Mouse (Mus musculus) heart, postnatal 0 days (tissue): ENCODE results near the gene Myo5c. TPM values are rescaled to one million over a fixed set of nuclear protein-coding genes. Genes with fewer than 3 reads are reported as not detected.

Experiments used
- ATAC-seq: fragments of 200-750 bp; cut with Nextera tagmentation; 2 replicates; pipeline ENCODE4 v1.8.0; 2017; ENCODE audit warnings: low read depth, moderate number of reproducible peaks, moderate library complexity; ENCODE audit not compliant: insufficient read depth
- DNase-seq: peaks from one replicate; pipeline ENCODE4 v3.0.0-alpha.2; 2016; ENCODE audit warnings: low spot score
- H3K27ac ChIP-seq: fragments of 300-500 bp; sonication (generic); 2 replicates; pipeline ENCODE4 v1.5.1; 2014; ENCODE audit warnings: low read depth, mild to moderate bottlenecking
- H3K27me3 ChIP-seq: fragments of 300-500 bp; sonication (generic); 2 replicates; pipeline ENCODE4 v1.6.1; 2014; ENCODE audit warnings: low read length, mixed read lengths; ENCODE audit not compliant: control insufficient read depth, insufficient read depth
- H3K36me3 ChIP-seq: fragments of 300-500 bp; sonication (generic); replicated peaks from 2 replicates; pipeline ENCODE4 v1.6.1; 2014; ENCODE audit warnings: low read length, mixed read lengths; ENCODE audit not compliant: control insufficient read depth, insufficient read depth
- H3K4me1 ChIP-seq: fragments of 300-500 bp; sonication (generic); 2 replicates; pipeline ENCODE4 v1.6.1; 2014; ENCODE audit warnings: antibody characterized with exemption; ENCODE audit not compliant: control insufficient read depth, insufficient read depth
- H3K4me2 ChIP-seq: fragments of 300-500 bp; sonication (generic); 2 replicates; pipeline ENCODE4 v1.6.1; 2014; ENCODE audit warnings: low read depth, mild to moderate bottlenecking, low read length, moderate library complexity
- H3K4me3 ChIP-seq: fragments of 300-500 bp; sonication (generic); 2 replicates; pipeline ENCODE4 v1.5.1; 2014; ENCODE audit warnings: low read depth, low read length
- H3K9ac ChIP-seq: fragments of 300-500 bp; sonication (generic); replicated peaks from 2 replicates; pipeline ENCODE4 v1.6.1; 2014; ENCODE audit warnings: low read depth, low read length, mixed read lengths
- H3K9me3 ChIP-seq: fragments of 300-500 bp; sonication (generic); replicated peaks from 2 replicates; pipeline ENCODE4 v1.6.1; 2016; ENCODE audit warnings: low read length; ENCODE audit not compliant: control insufficient read depth
- CTCF ChIP-seq: IDR thresholded peaks from 2 replicates; pipeline ENCODE4 v1.5.1; 2016; ENCODE audit warnings: antibody characterized with exemption, control low read depth, low read depth
- EP300 ChIP-seq: IDR thresholded peaks from 2 replicates; pipeline ENCODE4 v1.6.1; 2016; ENCODE audit warnings: antibody characterized with exemption, low read depth
- WGBS: fragments of 180-500 bp; shearing (Covaris S2); extraction: QIAGEN DNeasy Blood & Tissue Kit; methylation state at CpG from one replicate; pipeline ENCODE4 v1.1.7; 2014; 5-methylcytosine and 5-hydroxymethylcytosine counted together
- polyA plus RNA-seq: library from polyadenylated mRNA; unstranded; fragments of >200 nt; fragmentation: Nextera tagmentation; extraction: Ambion mirVana; gene quantifications from 2 replicates; pipeline ENCODE4 v1.2.1, GENCODE M21; 2015
- total RNA-seq: library from RNA; depleted of rRNA; stranded (reverse); fragments of >200 nt; gene quantifications from 2 replicates; pipeline ENCODE4 v1.2.3, GENCODE M21; 2014; ENCODE audit warnings: low replicate concordance

The Myo5c gene
- total and polyA plus RNA-seq, 2 experiments from 2014 or later: 1.5 to 2.1 TPM

- Histone ChIP-seq H3K9ac (no peak overlapping the region), H3K4me2 (no peak overlapping the region), H3K4me3 (no peak overlapping the region), H3K4me1 (no peaks in the 10 kb centered on the region), H3K9me3 (no peaks in the 10 kb centered on the region), H3K36me3 (peaks cover 32% of the 10 kb centered on the region), H3K27ac (no peak overlapping the region), H3K27me3 (no peaks in the 10 kb centered on the region)
- DNase-seq (no peak), ATAC-seq (no peak)
- TF ChIP-seq CTCF (no peak), EP300 (no peak)
- WGBS: 93% methylated on average over 1 of the region's 1 CpGs
Observed at GRCm38 (mm10) chr9:75201506-75201905, 30.3 kb upstream of the Myo5c start.

GRCm38 (mm10) chr9:75202036-75202435 is 29.8 kb upstream of the Myo5c start:
- peaks cover 32% of the 10 kb centered on the region for H3K36me3 ChIP-seq
- H3K27ac ChIP-seq: no peak overlapping the region
- no peak overlapping the region for H3K4me2 ChIP-seq
- no peak for DNase-seq
- no peaks in the 10 kb centered on the region for H3K27me3 ChIP-seq
- H3K9me3 ChIP-seq: no peaks in the 10 kb centered on the region
- no peak for ATAC-seq
- H3K4me3 ChIP-seq: no peak overlapping the region
- TF ChIP-seq CTCF (no peak), EP300 (no peak)
- no peaks in the 10 kb centered on the region for H3K4me1 ChIP-seq
- no peak overlapping the region for H3K9ac ChIP-seq
- 87% methylated on average over 2 of the region's 2 CpGs for WGBS

GRCm38 (mm10) chr9:75209246-75209645 is 22.6 kb upstream of the Myo5c start:
- TF ChIP-seq CTCF: no peak
- no peak for TF ChIP-seq EP300
- Histone ChIP-seq H3K9me3 (no peaks in the 10 kb centered on the region), H3K4me1 (no peaks in the 10 kb centered on the region), H3K27ac (no peak overlapping the region), H3K4me3 (no peak overlapping the region), H3K4me2 (no peak overlapping the region), H3K27me3 (no peaks in the 10 kb centered on the region), H3K9ac (no peak overlapping the region), H3K36me3 (peaks cover 9% of the 10 kb centered on the region)
- 76% methylated on average over 1 of the region's 1 CpGs for WGBS
- DNase-seq (no peak), ATAC-seq (no peak)

GRCm38 (mm10) chr9:75210269-75210668 is 21.6 kb upstream of the Myo5c start:
- ATAC-seq (no peak), DNase-seq (no peak)
- WGBS: 75% methylated on average over 2 of the region's 2 CpGs
- Histone ChIP-seq H3K9ac (no peak overlapping the region), H3K4me2 (no peak overlapping the region), H3K4me1 (no peaks in the 10 kb centered on the region), H3K27me3 (no peaks in the 10 kb centered on the region), H3K9me3 (no peaks in the 10 kb centered on the region), H3K4me3 (no peak overlapping the region), H3K27ac (no peak overlapping the region), H3K36me3 (peaks cover 16% of the 10 kb centered on the region)
- TF ChIP-seq EP300 (no peak), CTCF (peak; percentile 20; the same call in 1 of the 2 replicates)

GRCm38 (mm10) chr9:75214743-75215413 is 16.9 kb upstream of the Myo5c start:
- peaks cover 42% of the 10 kb centered on the region for H3K36me3 ChIP-seq
- no peaks in the 10 kb centered on the region for H3K27me3 ChIP-seq
- no peak overlapping the region for H3K27ac ChIP-seq
- no peak overlapping the region for H3K9ac ChIP-seq
- H3K4me2 ChIP-seq: no peak overlapping the region
- TF ChIP-seq EP300 (no peak), CTCF (no peak)
- DNase-seq: no peak
- no peak for ATAC-seq
- no peaks in the 10 kb centered on the region for H3K9me3 ChIP-seq
- 92% methylated on average over 11 of the region's 11 CpGs for WGBS
- H3K4me3 ChIP-seq: no peak overlapping the region
- H3K4me1 ChIP-seq: no peaks in the 10 kb centered on the region

GRCm38 (mm10) chr9:75219942-75220341 is 11.9 kb upstream of the Myo5c start:
- H3K9me3 ChIP-seq: no peaks in the 10 kb centered on the region
- no peak overlapping the region for H3K27ac ChIP-seq
- H3K36me3 ChIP-seq: peaks cover 32% of the 10 kb centered on the region
- no peaks in the 10 kb centered on the region for H3K4me1 ChIP-seq
- no peak for DNase-seq
- ATAC-seq: no peak
- no peaks in the 10 kb centered on the region for H3K27me3 ChIP-seq
- H3K4me2 ChIP-seq: no peak overlapping the region
- WGBS: 74% methylated on average over 5 of the region's 5 CpGs
- no peak overlapping the region for H3K4me3 ChIP-seq
- TF ChIP-seq EP300: no peak
- no peak for TF ChIP-seq CTCF
- H3K9ac ChIP-seq: no peak overlapping the region
